Mouse (Mus musculus) myocyte (in vitro differentiated cells): Measurements from ENCODE around the gene Ankrd12. TPM values are rescaled to one million over a fixed set of nuclear protein-coding genes. Genes with fewer than 3 reads are reported as not detected.
"Not testable (repeated sequence)": the region's sequence is repeated elsewhere in the genome, so short reads cannot be mapped to it uniquely, and the experiment has no call there.

Experiments
- H3K27me3 ChIP-seq: one replicate; pipeline ENCODE4 v1.6.1; 2011; ENCODE audit not compliant: control insufficient read depth, insufficient read depth, insufficient read length
- H3K36me3 ChIP-seq: one replicate; pipeline ENCODE4 v1.6.1; 2011; ENCODE audit not compliant: control insufficient read depth, insufficient read depth
- H3K4me2 ChIP-seq: one replicate; pipeline ENCODE4 v1.6.1; 2011; ENCODE audit warnings: low read depth, control low read depth
- H3K4me3 ChIP-seq: one replicate; pipeline ENCODE4 v1.5.1; 2011; ENCODE audit warnings: mild to moderate bottlenecking, control low read depth, moderate library complexity
- H3K79me2 ChIP-seq: one replicate; pipeline ENCODE4 v1.6.1; 2011; ENCODE audit not compliant: control insufficient read depth, insufficient read depth
- H3ac ChIP-seq: one replicate; pipeline ENCODE4 v1.6.1; 2011; ENCODE audit not compliant: control insufficient read depth, insufficient read length
- CEBPB ChIP-seq: IDR thresholded peaks from 2 replicates; pipeline ENCODE4 v1.6.1; 2011; ENCODE audit warnings: mild to moderate bottlenecking, moderate library complexity; ENCODE audit not compliant: poor library complexity, insufficient read depth, severe bottlenecking
- E2F4 ChIP-seq: IDR thresholded peaks from one replicate; pipeline ENCODE4 v1.6.1; 2011; ENCODE audit warnings: mild to moderate bottlenecking, control low read depth, moderate library complexity; ENCODE audit not compliant: insufficient read depth
- MAX ChIP-seq: IDR thresholded peaks from one replicate; pipeline ENCODE4 v1.6.1; 2011; ENCODE audit warnings: low read depth, mild to moderate bottlenecking, control low read depth
- MYOD1 ChIP-seq, 3 experiments: IDR thresholded peaks; one replicate each; pipeline ENCODE4 v1.6.1; 2011; ENCODE audit warnings: control low read depth in 2 of 3, low read depth in 2 of 3, mild to moderate bottlenecking in 2 of 3, moderate library complexity in 1 of 3; ENCODE audit not compliant: insufficient read length in 2 of 3, control insufficient read depth in 1 of 3
- MYOG ChIP-seq, 3 experiments: IDR thresholded peaks; one replicate each; pipeline ENCODE4 v1.6.1; 2011; ENCODE audit warnings: control low read depth in 2 of 3, low read depth in 2 of 3, mild to moderate bottlenecking in 2 of 3; ENCODE audit not compliant: insufficient read length in 2 of 3, control insufficient read depth in 1 of 3, insufficient read depth in 1 of 3
- POLR2A ChIP-seq: IDR thresholded peaks from one replicate; pipeline ENCODE4 v1.6.1; 2011; ENCODE audit warnings: low read depth, mild to moderate bottlenecking, control low read depth, moderate library complexity; ENCODE audit not compliant: insufficient read length
- POLR2AphosphoS2 ChIP-seq: IDR thresholded peaks from one replicate; pipeline ENCODE4 v1.6.1; 2011; ENCODE audit warnings: low read depth, control low read depth; ENCODE audit not compliant: insufficient read length
- REST ChIP-seq: IDR thresholded peaks from one replicate; pipeline ENCODE4 v1.6.1; 2011; ENCODE audit warnings: mild to moderate bottlenecking, control low read depth, moderate library complexity; ENCODE audit not compliant: insufficient read depth, insufficient read length
- SRF ChIP-seq: IDR thresholded peaks from one replicate; pipeline ENCODE4 v1.6.1; 2011; ENCODE audit warnings: low read depth; ENCODE audit not compliant: control insufficient read depth, insufficient read length
- TCF12 ChIP-seq: IDR thresholded peaks from one replicate; pipeline ENCODE4 v1.6.1; 2011; ENCODE audit warnings: mild to moderate bottlenecking, control low read depth; ENCODE audit not compliant: poor library complexity, insufficient read depth, severe bottlenecking
- TCF3 ChIP-seq: IDR thresholded peaks from one replicate; pipeline ENCODE4 v1.6.1; 2011; ENCODE audit warnings: low read depth, control low read depth; ENCODE audit not compliant: insufficient read length
- USF1 ChIP-seq: IDR thresholded peaks from one replicate; pipeline ENCODE4 v1.6.1; 2011; ENCODE audit warnings: low read depth, mild to moderate bottlenecking, control low read depth, moderate library complexity
- polyA plus RNA-seq: library from polyadenylated mRNA; unstranded; fragments of >200 nt; fragmentation: generic; extraction: Trizol; gene quantifications from one replicate; pipeline ENCODE4 v1.2.1, GENCODE M21; 2012; ENCODE audit warnings: missing spikeins

The Ankrd12 gene
- polyA plus RNA-seq, 1 experiment, result 2.7 TPM

DNA sequence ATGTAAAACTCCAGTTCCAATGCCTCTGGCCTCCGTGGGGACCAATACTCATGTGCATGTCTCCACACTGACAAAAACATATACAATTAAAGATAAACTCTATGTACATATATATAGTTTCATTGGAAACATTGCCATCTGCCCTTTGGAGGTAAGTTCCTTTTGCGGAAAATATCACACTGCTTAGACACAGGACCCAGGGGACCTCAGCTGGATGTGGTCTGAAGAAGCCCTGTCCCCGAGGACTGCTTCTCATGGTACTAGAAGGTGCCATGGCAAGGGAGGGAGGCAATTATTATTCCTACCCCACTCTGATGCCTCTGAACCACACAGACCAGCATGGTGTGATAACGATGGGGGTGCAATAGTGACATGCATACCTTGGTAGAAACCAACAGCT lies 18.7 kb downstream of the Ankrd12 start:
- H3K27me3 ChIP-seq, result no peaks in the 10 kb centered on the region
- H3K4me2 ChIP-seq, result no peak overlapping the region
- peaks cover 22% of the 10 kb centered on the region for H3K79me2 ChIP-seq
- H3ac ChIP-seq, result no peak overlapping the region
- H3K4me3 ChIP-seq, result no peak overlapping the region
- TF ChIP-seq POLR2A (no peak), TCF3 (no peak), TCF12 (no peak), CEBPB (no peak), SRF (no peak), MYOD1 (IDR thresholded peaks at IDR 0.05; ENCODE audit: control insufficient read depth in 1 of 3, insufficient read length in 2 of 3, low read depth in 2 of 3) (no peak), REST (no peak), E2F4 (no peak), USF1 (no peak), MAX (no peak), MYOG (IDR thresholded peaks at IDR 0.05; ENCODE audit: control insufficient read depth in 1 of 3, insufficient read depth in 1 of 3, insufficient read length in 2 of 3, low read depth in 2 of 3) (no peak), POLR2AphosphoS2 (no peak)
- H3K36me3 ChIP-seq, result no peaks in the 10 kb centered on the region

- H3K79me2 ChIP-seq, result peaks cover 22% of the 10 kb centered on the region
- no peak overlapping the region for H3K4me3 ChIP-seq
- TF ChIP-seq POLR2AphosphoS2 (no peak), POLR2A (no peak), SRF (no peak), TCF3 (no peak), CEBPB (no peak), MYOD1 (IDR thresholded peaks at IDR 0.05; ENCODE audit: control insufficient read depth in 1 of 3, insufficient read length in 2 of 3, low read depth in 2 of 3) (no peak), MAX (no peak), MYOG (IDR thresholded peaks at IDR 0.05; ENCODE audit: control insufficient read depth in 1 of 3, insufficient read depth in 1 of 3, insufficient read length in 2 of 3, low read depth in 2 of 3) (no peak), USF1 (no peak), TCF12 (no peak), E2F4 (no peak), REST (no peak)
- H3K36me3 ChIP-seq, result no peaks in the 10 kb centered on the region
- H3K27me3 ChIP-seq, result no peaks in the 10 kb centered on the region
- H3K4me2 ChIP-seq, result no peak overlapping the region
- H3ac ChIP-seq, result no peak overlapping the region
These were observed 19.7 kb downstream of the Ankrd12 start for GRCm38 (mm10) chr17:66057145-66057544.

GRCm38 (mm10) chr17:66053349-66053748 lies 23.5 kb downstream of the Ankrd12 start:
- peaks cover 11% of the 10 kb centered on the region for H3K79me2 ChIP-seq
- H3K4me2 ChIP-seq, result no peak overlapping the region
- no peak overlapping the region for H3K4me3 ChIP-seq
- no peaks in the 10 kb centered on the region for H3K27me3 ChIP-seq
- TF ChIP-seq E2F4 (no peak), TCF12 (no peak), CEBPB (no peak), SRF (no peak), MAX (no peak), POLR2A (no peak), MYOG (IDR thresholded peaks at IDR 0.05; ENCODE audit: control insufficient read depth in 1 of 3, insufficient read depth in 1 of 3, insufficient read length in 2 of 3, low read depth in 2 of 3) (no peak), POLR2AphosphoS2 (no peak), REST (no peak), TCF3 (no peak)
- no peaks in the 10 kb centered on the region for H3K36me3 ChIP-seq
- H3ac ChIP-seq, result no peak overlapping the region

DNA sequence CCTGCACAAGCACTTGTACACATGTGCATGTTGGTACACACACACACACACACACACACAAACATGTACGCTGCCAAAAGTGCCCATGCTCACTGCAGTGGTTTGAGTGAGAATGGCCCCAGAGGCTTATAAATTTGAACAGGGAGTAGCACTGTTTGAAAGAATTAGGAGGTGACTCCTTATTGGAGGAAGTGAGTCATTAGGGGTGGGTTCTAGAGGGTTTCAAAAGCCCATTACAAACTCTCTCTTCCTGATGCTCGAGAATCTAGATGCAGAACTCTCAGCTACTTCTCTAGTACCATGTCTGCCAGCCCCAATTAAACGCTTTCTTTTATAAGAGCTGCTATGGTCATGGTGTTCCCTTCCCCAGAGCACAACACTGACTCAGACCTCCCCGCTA lies 28.1 kb downstream of the Ankrd12 start:
- Histone ChIP-seq H3K79me2 (no peaks in the 10 kb centered on the region), H3K36me3 (peaks cover 4% of the 10 kb centered on the region), H3K4me2 (no peak overlapping the region), H3K4me3 (no peak overlapping the region), H3ac (no peak overlapping the region), H3K27me3 (no peaks in the 10 kb centered on the region)
- TF ChIP-seq POLR2AphosphoS2 (no peak), SRF (no peak), MYOD1 (IDR thresholded peaks at IDR 0.05; ENCODE audit: control insufficient read depth in 1 of 3, insufficient read length in 2 of 3, low read depth in 2 of 3) (no peak), MAX (no peak), REST (no peak), MYOG (IDR thresholded peaks at IDR 0.05; ENCODE audit: control insufficient read depth in 1 of 3, insufficient read depth in 1 of 3, insufficient read length in 2 of 3, low read depth in 2 of 3) (no peak), TCF3 (no peak), USF1 (no peak), CEBPB (no peak), TCF12 (no peak), POLR2A (no peak), E2F4 (no peak)

GRCm38 (mm10) chr17:66048199-66048598 lies 28.7 kb downstream of the Ankrd12 start:
- no peak overlapping the region for H3K4me3 ChIP-seq
- H3K79me2 ChIP-seq, result no peaks in the 10 kb centered on the region
- H3K27me3 ChIP-seq, result no peaks in the 10 kb centered on the region
- H3ac ChIP-seq, result no peak overlapping the region
- no peak overlapping the region for H3K4me2 ChIP-seq
- peaks cover 4% of the 10 kb centered on the region for H3K36me3 ChIP-seq
- TF ChIP-seq POLR2AphosphoS2, result no peak
- no peak for TF ChIP-seq TCF12
- TF ChIP-seq REST, result no peak

DNA sequence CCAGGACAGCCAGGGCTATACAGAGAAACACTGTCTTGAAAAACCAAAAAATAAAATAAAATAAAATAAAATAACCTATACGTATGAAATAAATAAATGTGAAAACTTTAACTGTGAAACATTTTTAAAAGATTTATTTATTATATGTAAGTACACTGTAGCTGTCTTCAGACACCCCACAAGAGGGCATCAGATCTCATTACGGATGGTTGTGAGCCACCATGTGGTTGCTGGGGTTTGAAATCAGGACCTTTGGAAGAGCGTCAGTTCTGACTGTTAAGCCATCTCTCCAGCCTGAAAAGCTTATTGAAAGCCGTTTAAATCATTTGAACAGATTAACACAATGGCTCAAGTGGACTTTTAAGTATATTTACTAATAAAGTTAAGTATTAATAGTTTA lies 33.2 kb downstream of the Ankrd12 start:
- not testable (repeated sequence) for H3K4me3 ChIP-seq, H3K36me3 ChIP-seq, H3K79me2 ChIP-seq, H3K27me3 ChIP-seq, H3K4me2 ChIP-seq, H3ac ChIP-seq
